Mouse (Mus musculus) adipocyte (in vitro differentiated cells): ENCODE data around the gene Malsu1.

Experiments
- DNase-seq: peaks from one replicate; pipeline ENCODE4 v3.0.0-alpha.2; 2016; ENCODE audit warnings: low spot score

The Malsu1 gene

DNA sequence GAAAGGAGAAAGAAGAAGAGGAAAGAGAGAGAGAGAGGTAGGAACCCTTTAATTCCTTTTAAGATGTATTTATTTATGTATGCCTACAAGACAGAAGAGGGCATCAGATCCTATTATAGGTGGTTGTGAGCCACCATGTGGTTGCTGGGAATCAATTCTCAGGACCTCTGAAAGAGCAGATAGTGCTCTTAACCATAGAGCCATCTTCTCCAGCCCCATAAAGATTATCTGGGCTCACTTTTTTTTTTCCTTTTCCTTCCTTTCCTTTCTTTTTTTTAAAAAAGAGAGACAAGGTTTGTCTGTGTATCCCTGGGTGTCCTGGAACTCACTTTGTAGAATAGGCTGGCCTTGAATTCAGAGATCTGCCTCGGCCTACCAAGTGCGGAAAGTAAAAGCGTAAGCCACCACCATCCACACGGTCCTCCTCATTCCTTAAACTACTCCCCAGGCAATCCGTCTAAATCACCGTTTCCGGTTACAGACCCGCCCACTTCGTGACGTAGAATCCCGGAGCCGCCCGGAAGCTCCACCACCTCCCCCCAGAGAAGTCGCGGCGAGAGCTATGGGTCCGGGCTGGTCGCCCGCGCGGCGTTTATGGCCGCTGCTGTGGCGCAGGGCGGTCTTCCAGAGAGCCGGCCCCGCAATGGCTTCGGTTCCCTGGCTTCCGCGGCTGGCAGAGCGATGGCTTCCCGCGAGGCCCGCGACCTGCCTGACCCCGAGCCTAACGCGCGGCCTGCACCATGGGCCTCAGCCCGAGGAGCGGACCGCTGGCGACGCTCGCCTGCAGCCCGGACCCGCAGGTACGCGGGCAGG lies at the start of gene Malsu1:
Gene Malsu1, plus strand, starts transcription at position 492 of the 813 bp plus-strand sequence.
- DNase-seq, result peak; percentile 98

GRCm38 (mm10) chr6:49025290-49025689 lies 48.3 kb upstream of the Malsu1 start:
- no peak for DNase-seq

DNA sequence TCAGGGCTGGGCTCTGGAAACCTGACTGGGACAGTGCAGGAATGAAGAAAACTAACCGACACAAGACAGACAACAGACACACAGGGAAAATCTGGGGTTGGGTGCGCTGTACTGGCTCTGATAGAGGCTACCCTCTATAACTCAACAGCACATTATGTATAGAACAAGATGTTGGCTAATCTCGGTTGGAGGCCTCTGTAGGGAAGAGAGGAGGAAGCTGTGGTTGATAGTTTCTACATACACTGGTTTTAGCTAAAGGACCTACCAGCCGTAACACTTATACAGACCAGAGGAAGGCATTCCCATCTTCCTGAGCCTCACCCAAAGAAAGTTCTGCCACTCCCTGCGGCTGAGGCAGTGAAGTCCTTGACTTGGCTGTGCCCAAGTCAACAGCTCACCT lies 47.1 kb upstream of the Malsu1 start:
- no peak for DNase-seq

DNA sequence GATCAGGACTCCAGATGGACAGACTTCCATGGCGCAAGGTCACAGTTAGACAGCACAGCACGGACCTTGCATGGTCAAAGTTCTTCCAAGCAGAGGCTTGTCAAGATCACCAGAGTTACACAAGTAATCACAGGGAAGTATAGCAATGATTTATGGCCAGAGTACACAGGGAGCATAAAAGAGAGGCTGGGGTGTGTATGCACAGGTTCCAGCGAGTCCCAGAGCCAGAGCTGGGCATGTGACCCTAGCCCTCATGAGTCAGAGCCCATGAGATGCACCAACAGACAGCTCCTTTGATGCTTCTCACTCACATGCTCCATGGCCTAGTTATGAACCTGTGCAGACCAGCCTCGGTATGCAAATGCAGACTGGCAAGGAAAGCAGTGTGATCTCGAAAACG lies 45.6 kb upstream of the Malsu1 start:
- no peak for DNase-seq

- DNase-seq, result no peak
These were observed 44.9 kb upstream of the Malsu1 start for GRCm38 (mm10) chr6:49028708-49029107.

DNA sequence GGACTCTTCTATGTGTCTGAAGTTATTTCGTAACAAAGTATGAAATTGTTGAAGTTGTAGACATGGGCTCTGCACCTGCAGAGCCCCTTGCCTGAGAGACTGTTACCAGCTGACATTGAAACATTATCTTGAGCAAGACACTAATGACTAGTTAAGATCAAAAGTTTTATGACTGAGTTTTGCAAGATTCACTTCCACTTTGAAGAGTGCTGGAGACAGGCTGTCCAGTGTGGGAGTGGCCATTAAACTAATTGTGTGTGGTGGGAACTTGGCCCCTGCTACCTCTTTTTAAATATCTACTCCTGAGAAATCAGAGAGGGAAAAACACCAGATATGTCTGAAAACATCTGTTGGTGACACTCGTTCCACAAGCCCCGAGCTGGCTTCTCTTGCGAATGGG lies 42.4 kb upstream of the Malsu1 start:
- no peak for DNase-seq

- DNase-seq, result no peak
These were observed 40.8 kb upstream of the Malsu1 start for GRCm38 (mm10) chr6:49032783-49033182.

GRCm38 (mm10) chr6:49036275-49037267 lies 37.0 kb upstream of the Malsu1 start, which contains the start of gene Gpnmb:
Gpnmb (plus strand) TSS chr6:49036546.
- no peak for DNase-seq

DNA sequence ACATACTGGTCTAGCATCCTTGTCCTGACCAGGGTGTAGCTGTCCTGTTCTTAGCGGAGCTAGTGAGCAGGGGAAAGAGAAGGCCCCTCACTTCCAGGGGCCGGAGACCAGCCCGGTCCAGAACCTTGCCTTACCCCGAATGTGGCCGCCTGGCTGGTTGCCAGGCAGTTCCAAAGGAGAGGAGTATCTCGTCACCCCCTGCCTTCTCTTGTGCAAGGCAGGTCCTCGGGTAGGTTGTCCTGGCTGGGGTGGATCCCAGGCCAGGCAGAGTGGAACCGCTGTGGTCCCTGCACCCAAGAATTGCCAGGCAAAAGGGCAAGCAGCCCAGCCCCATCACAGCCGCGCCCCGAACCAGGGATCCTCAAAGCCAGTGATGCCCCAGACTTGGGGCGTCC lies 36.3 kb upstream of the Malsu1 start:
- no peak for DNase-seq

GRCm38 (mm10) chr6:49039470-49040180 lies 34.0 kb upstream of the Malsu1 start:
- peak; percentile 77 for DNase-seq

GRCm38 (mm10) chr6:49046502-49046901 lies 27.1 kb upstream of the Malsu1 start:
- DNase-seq, result no peak

DNA sequence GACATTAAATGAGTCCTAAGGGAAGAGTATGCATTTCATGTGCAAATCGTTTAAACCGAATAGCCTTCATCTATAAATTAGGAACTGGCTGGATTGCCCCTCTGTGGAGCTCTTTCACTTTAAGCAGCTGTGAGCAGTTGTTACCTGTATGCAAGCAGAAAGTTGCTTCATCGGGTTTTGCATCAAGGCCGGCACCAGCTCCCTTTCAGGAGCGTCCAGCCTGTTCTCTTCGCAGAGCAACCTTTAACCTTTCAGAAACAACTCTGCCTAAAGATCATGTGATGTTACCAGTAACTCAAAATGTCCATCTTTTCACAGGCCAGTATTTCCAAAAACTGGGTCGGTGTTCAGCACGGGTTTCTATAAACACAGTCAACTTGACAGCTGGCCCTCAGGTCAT lies 26.6 kb upstream of the Malsu1 start:
- no peak for DNase-seq

GRCm38 (mm10) chr6:49047848-49048247 lies 25.7 kb upstream of the Malsu1 start:
- no peak for DNase-seq

GRCm38 (mm10) chr6:49048395-49048794 lies 25.2 kb upstream of the Malsu1 start:
- no peak for DNase-seq

GRCm38 (mm10) chr6:49050677-49051410 lies 22.8 kb upstream of the Malsu1 start:
- no peak for DNase-seq

GRCm38 (mm10) chr6:49052191-49052590 lies 21.4 kb upstream of the Malsu1 start:
- no peak for DNase-seq

- no peak for DNase-seq
These were observed 18.3 kb upstream of the Malsu1 start for GRCm38 (mm10) chr6:49055256-49055733.

GRCm38 (mm10) chr6:49056009-49056408 lies 17.6 kb upstream of the Malsu1 start:
- DNase-seq, result no peak

GRCm38 (mm10) chr6:49057053-49058021 lies 16.3 kb upstream of the Malsu1 start:
- peak; percentile 92 for DNase-seq

- no peak for DNase-seq
These were observed 5.2 kb upstream of the Malsu1 start for GRCm38 (mm10) chr6:49068361-49068760.
